Mouse (Mus musculus): Measurements from ENCODE around the gene Atp9a.

Gene Atp9a

DNA sequence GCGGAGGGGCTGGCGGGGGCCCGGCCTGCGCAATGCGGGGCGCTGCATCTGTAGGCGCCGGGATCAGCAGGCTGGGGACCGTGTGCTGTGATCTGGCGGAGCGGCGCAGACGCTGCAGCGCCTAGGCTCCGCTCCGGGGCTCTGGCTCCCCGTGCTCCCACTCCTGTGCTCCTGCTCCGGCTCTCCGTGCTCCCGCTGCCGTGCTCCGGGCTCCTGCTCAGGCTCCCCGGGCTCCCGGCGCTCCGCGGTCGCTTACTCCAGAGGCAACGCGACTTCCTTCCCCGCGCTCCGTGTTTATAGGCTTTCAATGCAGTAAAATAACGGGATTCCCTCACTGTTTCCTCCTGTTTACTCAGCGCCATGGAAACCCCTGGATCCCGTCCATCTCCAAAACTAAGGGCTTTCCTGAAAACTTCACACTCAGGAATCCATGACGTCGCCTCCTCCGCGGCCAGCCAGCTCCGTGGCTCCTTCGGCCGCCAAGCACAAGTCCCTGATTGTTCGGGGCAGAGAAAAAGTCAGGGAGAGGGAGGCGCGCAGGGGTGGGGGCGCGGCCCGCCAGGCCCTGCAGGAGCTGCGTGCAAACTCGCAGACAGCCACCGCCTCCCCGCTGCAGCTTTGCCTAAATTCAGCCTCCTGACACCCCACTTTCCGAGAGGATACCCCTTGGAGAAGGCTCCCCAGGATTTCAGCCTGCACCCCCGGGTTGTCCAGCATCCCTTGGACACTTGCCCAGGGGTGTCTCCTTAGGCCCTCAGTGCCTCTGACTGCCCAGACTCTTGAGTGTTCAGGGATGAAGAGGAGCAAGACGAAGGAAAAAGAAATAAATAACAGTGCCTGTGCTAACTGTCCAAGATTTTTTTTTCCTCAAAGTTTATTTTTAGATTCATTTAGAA, 140.5 kb downstream of the Atp9a start, which contains the start of gene Nfatc2:
Gene Nfatc2 (minus strand): TSS at position 167 of the 896 bp plus-strand sequence.
- peak; percentile 92 to 94 for DNase-seq (ENCODE audit: low spot score in 2 of 2)

DNA sequence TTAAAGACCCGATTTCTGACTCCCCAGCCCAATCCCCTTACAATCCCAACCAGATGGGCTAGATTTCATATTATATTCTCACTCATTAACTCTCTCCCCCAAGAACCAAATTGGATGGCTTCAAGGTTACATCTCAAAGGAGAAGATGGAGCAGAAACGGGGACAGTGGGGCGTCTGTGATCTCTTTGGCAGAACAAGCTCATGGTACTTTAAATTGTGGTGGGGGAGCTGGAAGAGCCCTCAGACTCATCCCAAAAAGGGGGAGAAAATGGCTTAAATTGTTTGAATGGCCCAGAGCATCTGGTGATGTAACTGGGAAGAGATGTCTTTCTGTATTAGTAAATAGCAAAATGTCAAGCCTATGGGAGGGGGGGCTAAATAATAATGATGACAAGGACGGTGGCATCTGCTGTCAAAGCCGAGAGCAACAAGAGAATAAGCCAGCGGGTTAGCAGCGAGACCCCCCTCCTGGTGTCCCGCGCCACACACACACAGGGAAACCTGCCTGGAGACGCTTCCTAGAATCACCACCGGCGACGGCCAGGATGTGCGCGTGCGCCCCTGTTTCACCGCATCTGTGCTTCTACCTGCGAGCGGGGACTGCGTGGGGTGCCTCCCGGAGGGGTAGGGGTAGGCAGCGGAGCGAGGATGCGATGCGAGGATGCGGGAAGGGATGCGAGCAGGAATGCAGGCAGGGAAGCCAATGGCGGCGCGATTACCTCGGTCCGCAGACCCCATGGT, 141.3 kb downstream of the Atp9a start:
- no peak for DNase-seq (ENCODE audit: low spot score in 2 of 2)

DNA sequence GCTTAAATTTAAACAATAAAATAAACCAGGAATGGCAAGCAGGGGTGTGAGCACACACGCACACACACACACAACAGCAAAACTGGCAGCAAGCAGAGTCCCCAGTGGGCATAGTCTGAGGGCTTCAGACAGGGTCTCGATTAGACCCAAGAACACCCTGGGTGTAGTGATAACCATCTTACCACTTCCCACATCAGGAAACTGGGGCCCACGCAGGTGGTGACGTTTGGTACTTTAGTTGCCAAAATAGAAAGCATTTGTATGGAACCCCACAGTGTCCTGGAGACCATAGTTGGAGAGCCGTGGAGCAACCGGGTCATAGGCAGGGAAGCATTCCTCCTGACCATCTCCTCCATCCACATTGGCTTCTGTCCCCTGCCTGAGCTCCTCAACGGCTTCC, 146.5 kb downstream of the Atp9a start:
- no peak for DNase-seq (ENCODE audit: low spot score in 2 of 2)

DNA sequence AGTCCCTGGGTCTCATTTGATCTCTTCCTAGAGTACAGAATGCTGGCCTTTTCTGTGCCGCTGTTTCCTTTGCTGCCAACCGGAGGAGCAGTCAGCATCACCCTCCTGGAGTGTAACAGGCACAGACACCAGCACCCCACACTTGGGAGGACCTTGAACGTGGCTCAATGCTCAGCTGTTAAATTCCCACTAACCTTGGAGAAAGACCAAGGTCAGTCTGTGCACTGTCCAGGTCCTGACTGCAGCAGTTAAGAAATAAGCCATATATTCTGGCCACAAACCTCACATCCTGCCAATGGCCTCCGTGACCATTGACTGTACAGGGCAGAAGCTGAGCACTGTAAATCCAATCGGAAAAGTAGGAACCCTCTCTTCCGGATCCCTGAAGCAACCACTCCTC, 148.5 kb downstream of the Atp9a start:
- DNase-seq (ENCODE audit: low spot score in 2 of 2), result no peak

DNA sequence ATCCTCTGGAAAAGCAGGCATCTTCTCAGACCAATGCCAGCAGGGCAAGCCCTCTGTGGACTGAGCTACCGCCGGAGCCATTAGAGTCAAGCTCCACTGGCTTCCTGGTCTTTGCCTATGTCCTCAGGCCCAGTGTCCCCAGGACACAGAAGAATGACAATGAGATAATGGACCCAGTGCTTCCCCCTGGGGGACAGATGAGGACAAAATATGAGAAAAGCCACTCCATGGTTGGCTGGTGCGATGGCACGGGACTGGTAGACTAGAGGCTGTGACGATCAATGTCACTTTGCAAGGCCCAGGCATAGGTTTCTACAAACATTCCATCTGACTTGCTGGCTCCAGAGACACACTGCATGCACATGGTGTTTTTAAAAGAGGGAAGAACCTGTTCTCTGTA, 149.2 kb downstream of the Atp9a start:
- no peak for DNase-seq (ENCODE audit: low spot score in 2 of 2)

DNA sequence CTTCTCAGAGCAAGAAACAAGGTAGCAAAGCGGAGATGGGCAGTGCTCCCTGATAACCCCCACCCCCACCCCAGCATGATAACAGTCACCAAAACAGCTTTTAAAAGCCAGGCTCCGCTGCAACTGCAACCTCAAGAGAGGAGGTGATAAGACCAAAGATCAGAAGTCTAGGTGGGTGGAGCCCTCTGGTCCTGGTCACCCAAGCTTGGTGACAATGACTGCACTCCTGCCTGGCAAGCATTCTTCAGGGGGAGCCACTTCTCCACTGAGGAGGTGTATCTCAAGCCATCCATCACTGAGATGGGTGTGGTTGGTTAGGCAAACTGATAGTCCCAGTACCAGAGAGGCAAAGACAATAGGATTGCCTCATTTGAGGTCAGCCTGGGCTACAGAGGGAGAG, 151.1 kb downstream of the Atp9a start:
- DNase-seq (ENCODE audit: low spot score in 2 of 2), result no peak

DNA sequence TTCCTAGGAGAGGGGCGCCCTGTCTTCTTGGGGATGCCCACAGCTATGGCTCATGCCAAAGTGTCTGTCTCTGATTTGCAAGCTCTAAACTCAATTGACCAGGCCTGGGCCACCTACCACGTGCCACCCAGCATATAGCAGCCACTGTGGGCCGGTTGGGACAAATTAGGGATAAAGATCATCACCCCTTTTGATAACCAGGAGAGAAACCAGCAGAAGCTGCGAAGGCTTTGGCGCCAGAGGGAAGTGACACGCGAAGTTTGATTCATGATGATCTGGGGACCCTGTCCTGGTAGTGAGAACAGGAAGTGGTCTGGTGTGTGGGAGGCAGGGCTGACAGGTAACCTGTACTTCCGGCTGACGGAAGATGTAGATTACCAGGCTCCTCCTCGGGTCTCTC, 151.7 kb downstream of the Atp9a start:
- DNase-seq (ENCODE audit: low spot score in 2 of 2), result no peak

DNA sequence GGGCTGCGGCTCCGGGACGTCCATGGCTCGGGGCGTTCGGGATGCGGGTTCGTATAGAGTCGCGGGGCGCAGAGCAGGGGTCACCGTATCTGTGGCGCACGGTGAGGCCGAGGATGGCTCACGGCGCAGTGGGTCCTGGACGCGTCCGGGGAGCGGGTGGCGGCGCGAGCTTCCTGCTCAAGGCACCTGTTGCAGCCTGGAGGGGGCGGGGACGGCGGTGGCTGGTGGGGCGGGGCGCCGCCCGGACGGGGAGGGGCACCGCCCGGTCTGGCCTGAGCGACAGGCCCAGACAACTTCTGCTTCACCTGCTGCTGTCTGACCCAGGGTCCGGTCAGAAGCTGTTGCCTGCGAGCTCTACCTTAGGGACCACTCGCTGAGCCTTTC, 152.0 kb downstream of the Atp9a start:
- DNase-seq (ENCODE audit: low spot score in 2 of 2), result peak in 1 of 2 experiments; percentile 53

DNA sequence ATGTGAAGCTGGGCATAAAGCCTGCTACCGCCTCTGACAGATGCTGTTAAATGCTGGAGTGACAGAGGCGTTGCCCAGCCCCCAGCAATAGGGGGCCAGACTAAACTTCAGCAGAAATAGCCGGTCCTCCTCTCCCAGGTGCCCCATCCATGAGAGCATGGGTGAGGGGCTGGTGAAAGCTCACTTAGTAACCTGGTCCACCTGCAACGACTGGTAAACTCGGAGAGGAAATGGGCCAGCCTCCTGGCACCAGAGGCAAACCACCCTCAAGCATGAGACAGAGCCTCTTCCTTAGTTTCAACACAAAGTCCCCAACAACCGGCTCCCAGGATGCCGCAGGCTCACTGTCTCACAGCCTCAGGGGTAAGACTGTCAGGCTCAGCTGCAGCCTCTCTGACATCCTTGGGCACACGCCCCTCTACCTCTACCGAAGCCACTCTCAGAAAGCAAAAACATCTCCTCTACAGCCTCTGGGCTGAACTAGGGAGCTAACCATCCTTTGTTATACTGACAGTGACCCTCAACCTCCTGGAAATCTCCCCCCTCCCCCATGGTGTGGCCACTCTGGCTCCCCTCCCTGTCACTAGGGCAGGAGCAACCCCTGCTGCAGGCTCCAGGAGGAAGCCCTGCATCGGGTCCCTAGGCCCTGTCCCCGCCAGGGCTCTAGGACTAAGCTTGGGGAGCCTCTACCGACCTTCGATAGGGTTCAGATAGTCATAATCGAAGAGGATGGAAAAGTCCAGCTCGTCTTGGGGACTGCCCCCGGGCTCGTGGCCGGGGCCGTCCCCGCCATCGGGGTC, 152.6 kb downstream of the Atp9a start:
- DNase-seq (ENCODE audit: low spot score in 2 of 2), result no peak

DNA sequence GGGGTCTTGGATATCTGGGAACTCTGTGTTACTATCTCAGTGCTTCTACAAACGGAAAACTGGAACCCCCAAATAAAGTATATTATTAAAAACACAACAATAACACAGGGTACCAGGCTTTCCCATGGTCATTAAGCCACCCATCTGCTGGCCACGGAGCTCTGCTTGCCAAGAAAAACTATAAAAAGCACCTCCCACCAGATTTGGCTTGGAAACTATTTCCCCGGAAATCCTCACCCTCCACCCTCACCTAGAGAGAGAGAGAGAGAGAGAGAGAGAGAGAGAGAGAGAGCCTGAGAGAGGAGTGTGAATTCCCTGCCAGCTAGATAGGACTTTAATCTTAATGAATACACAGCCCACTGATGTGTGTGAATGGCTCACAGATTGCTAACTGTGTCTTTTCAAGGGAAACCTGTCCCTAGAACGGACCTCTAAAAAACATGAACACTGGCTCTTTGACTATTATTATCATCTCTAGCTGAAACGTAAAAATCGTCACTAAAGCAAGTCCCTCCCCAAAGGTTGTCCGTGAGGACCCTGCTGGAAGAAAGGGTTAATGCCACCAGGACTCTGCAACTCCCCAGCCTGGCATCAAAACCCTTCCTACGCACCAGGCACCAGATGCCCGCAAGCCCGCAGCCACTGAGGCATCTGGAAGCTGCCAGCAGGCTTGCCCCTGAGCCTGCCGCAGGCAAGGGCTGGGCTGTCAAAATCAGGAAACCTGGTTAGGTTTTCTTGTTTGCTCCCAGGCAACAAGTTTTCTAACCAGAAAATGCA, 153.4 kb downstream of the Atp9a start:
- peak in 1 of 2 experiments; percentile 44 for DNase-seq (ENCODE audit: low spot score in 2 of 2)

DNA sequence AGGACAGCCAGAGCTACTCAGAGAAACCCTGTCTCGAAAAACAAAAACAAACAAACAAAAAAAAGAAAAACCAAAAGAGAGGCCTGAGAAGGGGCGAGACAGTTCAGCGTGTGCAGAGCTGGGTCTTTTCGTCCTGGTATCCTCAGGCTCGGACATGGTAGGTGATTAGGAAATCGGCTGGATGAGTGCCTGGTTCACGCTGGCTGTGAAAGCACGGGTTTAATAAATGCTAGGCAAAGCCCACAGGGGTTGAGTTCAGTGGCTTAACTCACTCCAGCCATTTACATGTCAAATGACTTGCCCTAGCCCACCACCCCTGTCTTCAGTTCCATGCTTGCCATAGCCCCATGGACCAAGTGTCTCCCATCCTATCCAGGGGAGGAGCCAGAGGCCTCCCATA, 155.1 kb downstream of the Atp9a start:
- no peak for DNase-seq (ENCODE audit: low spot score in 2 of 2)

DNA sequence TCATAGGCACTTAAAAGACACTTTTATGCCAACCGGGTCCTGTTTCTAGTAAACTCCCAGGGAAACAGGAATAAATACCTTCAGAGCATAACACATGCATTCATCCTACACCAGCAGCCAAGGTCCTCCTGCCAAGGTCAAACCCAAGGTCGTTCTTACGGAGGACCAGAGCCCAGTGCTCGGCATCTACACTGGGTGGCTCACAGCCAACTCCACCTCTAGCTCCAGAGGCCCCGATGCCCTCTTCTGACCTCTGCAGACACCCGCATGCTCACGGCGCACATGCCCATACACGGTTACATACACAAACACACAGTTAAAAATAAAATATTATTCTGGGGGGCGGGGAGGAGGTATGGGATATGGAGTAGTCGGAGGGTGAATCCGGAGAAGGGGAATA, 155.7 kb downstream of the Atp9a start:
- DNase-seq (ENCODE audit: low spot score in 2 of 2), result peak; percentile 52 to 62

DNA sequence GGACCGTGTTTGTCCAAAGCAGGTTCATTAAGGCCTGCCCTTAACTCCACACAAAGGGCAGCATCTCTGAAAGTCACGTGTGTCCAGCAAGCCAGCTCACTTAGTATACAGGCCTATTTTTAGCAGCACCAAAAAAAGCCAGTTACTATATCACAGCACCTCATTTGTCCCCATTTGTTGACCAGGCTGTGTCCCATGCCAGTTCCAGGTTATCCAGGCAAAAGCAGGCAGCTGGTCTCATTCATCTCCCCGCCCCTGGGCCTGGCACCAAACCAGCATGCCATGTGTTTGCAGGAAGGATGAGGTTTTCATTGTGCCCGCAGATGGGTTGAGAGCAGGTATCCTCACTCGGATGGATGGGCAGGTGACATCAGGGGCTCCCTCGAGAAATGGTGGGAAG, 157.4 kb downstream of the Atp9a start:
- DNase-seq (ENCODE audit: low spot score in 2 of 2), result peak; percentile 62 to 71

Measured in heart, adult 9 months (tissue).